14 mouse cellular contexts compared by ENCODE assay signal in the genomic region with DNA sequence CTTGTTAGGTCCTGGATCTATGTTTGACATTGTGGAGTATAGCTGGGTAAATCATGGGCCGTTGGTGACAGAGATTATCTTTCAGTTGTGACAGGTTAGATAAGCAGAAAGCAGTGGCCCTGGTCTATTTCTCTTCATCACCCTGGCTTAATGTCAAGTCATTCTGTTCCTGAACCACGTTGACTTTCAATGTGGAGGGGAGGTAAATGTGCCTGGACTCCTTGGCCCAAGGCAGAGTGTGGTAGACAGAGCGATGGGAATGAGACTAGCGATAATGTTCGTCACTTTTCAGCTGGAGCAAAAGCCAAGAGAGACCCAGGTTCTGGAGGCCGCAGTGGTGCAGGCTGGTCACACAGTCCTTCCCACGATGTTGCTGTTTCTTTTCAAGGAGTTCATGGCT.
"Had no signal": no experiment of that assay in that cellular context is flagged by ENCODE, and none has a peak within 500 bp of the region (broad histone marks: within the 10 kb centered on the region; RNA-seq: fewer than 3 reads in every experiment).

No protein-coding gene starts in this region.

- H3K9ac ChIP-seq: limb, embryonic 12.5 days; liver, embryonic 13.5 days; liver, postnatal 0 days; midbrain, embryonic 15.5 days; neural tube, embryonic 12.5 days had no signal

- H3K27ac ChIP-seq: limb, embryonic 12.5 days; liver, embryonic 13.5 days; macrophage; midbrain, embryonic 15.5 days; neural tube, embryonic 12.5 days had no signal

- H3K4me1 ChIP-seq: megakaryocyte, embryonic 14.5 days had no signal

- H3K9me3 ChIP-seq: limb, embryonic 12.5 days; liver, embryonic 13.5 days; midbrain, embryonic 15.5 days; neural tube, embryonic 12.5 days had no signal

- DNase-seq: kidney, postnatal 25 days; layer of hippocampus, postnatal 36 days; liver; liver, embryonic 13.5 days; liver, postnatal 0 days; thymus, adult 18-20 months; thymus, postnatal 14 days had no signal

- H3K4me3 ChIP-seq: limb, embryonic 12.5 days; liver, embryonic 13.5 days; megakaryocyte, embryonic 14.5 days; midbrain, embryonic 15.5 days; neural tube, embryonic 12.5 days had no signal

- H3K36me3 ChIP-seq: limb, embryonic 12.5 days; liver, embryonic 13.5 days; midbrain, embryonic 15.5 days; neural tube, embryonic 12.5 days had no signal

- H3K27me3 ChIP-seq: limb, embryonic 12.5 days; liver, embryonic 13.5 days; megakaryocyte, embryonic 14.5 days; midbrain, embryonic 15.5 days; neural tube, embryonic 12.5 days had no signal

- H3K4me2 ChIP-seq: limb, embryonic 12.5 days; liver, embryonic 13.5 days; midbrain, embryonic 11.5 days; midbrain, embryonic 15.5 days; neural tube, embryonic 12.5 days had no signal

- ATAC-seq: liver, postnatal 0 days; lung, postnatal 0 days; midbrain, embryonic 15.5 days had no signal
